Mouse (Mus musculus) gastrocnemius, postnatal 14 days (tissue): ENCODE measurements around the gene Kars. TPM values are rescaled to one million over a fixed set of nuclear protein-coding genes. Genes with fewer than 3 reads are reported as not detected.

ENCODE experiments used
- DNase-seq: peaks from one replicate; pipeline ENCODE4 v3.0.0; 2021; ENCODE audit warnings: mixed read lengths
- intact Hi-C: fragments of 180-260 bp; cut with DNase I; formaldehyde crosslinking; loops from one replicate; pipeline ENCODE4 v1.15.1; 2025; ENCODE audit warnings: low total_unique reads
- total RNA-seq, 2 experiments: library from RNA; stranded (reverse); gene quantifications; 2 replicates each; pipeline ENCODE4 v1.2.3; 2021

Kars gene
- total RNA-seq, 2 experiments from 2014 or later, result 100 to 107 TPM

DNA sequence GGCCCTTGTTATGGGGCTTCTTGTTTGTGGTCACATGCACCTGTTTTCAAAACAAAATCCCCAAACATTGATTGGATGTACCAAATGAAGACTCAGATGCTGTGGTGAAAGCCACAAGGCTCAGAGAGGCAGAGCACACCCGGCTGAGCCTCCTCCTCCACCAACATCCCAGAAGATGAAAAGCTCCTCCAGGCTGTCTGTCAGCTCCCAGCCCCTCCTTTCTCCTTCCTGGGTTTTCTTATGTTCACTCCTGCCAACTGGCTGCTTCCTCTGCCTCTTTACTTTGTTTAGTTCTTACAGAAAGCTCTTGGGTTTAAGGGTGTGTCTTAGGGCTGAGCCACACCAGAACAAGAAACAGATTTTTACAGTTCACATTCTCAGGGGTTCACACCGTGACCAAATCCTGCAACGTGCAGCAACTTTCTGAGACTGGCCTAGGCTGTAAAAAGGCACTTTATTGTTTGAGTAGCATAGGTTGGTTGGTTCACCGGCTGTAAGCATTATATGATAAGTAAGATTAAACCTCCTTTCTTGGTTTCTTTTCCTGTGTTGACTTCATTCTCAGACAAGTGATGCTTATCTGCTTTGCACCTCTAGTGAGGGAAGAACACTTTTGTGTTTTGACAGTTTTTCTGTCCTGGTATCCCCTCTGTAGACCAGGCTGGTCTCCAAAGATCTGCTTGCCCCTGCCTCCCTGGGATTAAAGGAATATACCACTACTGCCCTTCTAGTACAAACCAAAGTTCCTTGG is 56.1 kb downstream of the Kars start:
- DNase-seq, result no peak
- intact Hi-C loops, result no loop called here

DNA sequence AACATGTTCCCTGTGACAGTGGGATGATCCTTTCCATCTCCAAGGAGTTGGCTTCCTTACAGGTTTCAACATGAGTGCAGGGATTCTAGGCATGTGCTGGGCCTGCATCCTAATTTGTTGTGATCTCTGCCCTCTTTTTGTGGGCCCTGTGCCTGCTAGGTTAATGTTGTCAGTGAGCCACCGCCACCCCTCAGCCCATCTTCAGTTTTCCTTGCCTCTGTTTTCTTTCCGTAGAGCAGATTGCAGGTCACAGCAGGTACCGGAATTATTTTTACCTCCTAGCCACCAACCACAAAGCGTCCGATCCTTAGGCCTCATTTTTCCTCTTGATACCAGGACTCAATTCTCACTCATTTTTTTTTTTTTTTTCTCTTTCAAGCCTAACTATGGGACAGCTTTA is 59.2 kb downstream of the Kars start:
- intact Hi-C loops, result no loop called here
- DNase-seq, result no peak

DNA sequence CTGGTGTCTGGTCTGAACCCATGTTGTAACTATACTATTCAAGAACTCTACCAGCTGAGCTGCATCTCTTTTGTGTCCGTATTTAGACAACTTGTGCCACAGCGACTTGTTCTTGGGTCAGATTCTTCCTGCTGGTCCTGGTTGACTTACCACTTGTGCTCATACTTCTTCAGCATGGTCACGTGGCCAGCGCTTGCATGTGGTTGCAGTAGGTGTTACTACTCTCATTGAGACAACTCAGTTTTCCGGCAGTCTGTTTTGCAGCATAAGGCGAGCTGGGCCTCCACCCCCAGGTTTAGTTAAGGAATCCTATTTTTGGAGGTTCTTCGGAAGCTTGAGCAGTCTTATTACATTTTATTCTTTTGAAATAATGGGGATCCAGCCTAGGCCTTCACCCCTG is 59.8 kb downstream of the Kars start:
- no peak for DNase-seq
- intact Hi-C loops, result no loop called here

DNA sequence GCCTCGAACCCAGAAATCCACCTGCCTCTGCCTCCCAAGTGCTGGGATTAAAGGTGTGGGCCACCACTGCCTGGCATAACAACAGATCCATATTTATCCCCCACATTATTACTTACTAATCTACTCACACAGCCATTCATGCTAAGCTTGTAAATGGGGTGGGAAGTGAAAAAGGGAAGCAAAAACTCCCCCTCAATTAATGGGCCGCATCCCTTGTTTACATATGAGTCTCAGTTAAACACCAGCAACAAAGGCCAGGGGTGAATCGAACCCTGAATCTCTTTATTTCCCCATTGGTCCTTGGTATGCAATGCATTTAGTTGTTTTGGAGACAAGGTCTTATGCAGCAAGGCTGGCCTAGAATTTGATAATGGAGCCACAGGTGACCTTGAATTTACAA is 60.3 kb downstream of the Kars start:
- DNase-seq, result no peak
- intact Hi-C loops, result no loop called here

DNA sequence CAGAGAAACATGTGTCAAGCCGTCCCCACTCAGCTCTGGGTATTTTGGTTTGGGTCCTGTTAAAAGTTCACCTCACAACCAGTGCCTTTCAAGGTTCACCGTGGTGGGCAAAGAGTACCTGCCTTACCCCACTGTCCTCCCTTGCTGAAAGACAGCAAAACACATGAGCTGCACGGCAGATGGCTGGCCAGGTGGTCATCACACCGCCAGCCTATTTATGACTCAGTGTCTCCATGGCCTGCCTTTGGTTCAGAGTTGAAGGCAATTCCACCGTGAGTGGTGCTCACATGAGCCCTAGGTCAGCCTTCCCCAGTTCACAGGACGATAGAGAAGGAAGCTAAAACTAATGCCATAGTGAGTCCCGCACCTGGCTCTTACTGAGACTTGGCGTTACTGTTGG is 63.2 kb downstream of the Kars start:
- no peak for DNase-seq
- intact Hi-C loops, result no loop called here

DNA sequence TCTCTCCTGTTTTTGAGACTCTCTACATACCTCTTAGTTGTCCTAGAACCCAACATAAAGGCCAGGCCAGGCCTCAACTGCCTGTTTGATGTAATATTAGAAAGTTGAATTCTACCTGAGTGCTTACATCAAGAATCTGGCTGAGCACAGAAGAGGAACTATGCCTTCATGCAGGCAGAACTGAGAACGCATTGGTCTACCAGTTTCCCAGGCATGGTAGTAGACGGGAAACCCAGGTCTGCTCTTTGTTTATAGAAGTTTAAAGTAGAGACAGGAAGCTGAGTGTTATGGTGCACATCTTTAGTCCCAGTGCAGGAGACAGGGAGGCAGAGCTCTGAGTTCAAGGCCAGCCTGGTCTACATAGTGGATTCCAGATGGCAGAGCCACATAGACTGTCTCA is 64.0 kb downstream of the Kars start:
- intact Hi-C loops, result no loop called here
- no peak for DNase-seq

DNA sequence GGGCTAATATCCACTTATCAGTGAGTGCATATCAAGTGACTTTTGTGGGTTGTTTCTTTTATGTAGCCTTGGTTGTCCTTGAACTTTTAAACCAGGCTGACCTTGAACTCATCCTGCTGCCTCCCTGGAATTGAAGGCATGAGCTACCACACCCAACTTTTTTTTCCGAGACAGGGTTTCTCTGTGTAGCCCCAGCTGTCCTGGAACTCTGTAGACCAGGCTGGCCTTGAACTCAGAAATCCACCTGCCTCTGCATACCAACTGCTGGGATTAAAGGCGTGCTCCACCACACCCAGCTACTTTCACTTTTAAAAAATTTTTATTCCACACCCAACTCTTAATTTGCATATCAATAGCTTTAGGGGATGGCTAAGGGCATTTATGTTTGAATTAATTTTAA is 67.6 kb downstream of the Kars start:
- intact Hi-C loops, result no loop called here

More for the DNA sequence above, 67.6 kb downstream of the Kars start:
- no peak for DNase-seq

Other genes with a start within 250 kb of the Kars start
- gene Cfdp1, start 157.0 kb downstream of the Kars start, total RNA-seq, result 10 to 100 TPM; 21.5 to 30.1 TPM
- 1 to 10 TPM; 1.6 TPM for gene Tmem170, start 134.6 kb downstream of the Kars start, total RNA-seq
- 1 to 10 TPM; 1.6 to 1.7 TPM for gene Chst5, start 100.9 kb downstream of the Kars start, total RNA-seq
- gene Tmem231, start 77.4 kb downstream of the Kars start, total RNA-seq, result 1 to 10 TPM; 1.1 to 1.4 TPM
- gene Gabarapl2, start 70.6 kb downstream of the Kars start, total RNA-seq, result 10 to 100 TPM; 73.9 to 78.5 TPM
- gene Adat1, start 19.0 kb downstream of the Kars start, total RNA-seq, result 1 to 10 TPM; 1.3 TPM
- 10 to 100 TPM in 1 of 2 experiments, 1 to 10 TPM in 1; 9.1 to 10.4 TPM for gene Terf2ip, start 75 bp upstream of the Kars start, total RNA-seq
- gene Gm6793, start 3.7 kb upstream of the Kars start, total RNA-seq, result not detected